Mouse (Mus musculus) E14TG2a.4 (cell line): ENCODE results near the gene Caprin1.

ENCODE experiments used
- CTCF ChIP-seq: conservative IDR thresholded peaks from 2 replicates; pipeline ENCODE4 v1.5.1; 2014; ENCODE audit warnings: low read length
- POU5F1 ChIP-seq: IDR thresholded peaks from 2 replicates; pipeline ENCODE4 v1.6.1; 2014; ENCODE audit warnings: low read length, borderline replicate concordance

DNA sequence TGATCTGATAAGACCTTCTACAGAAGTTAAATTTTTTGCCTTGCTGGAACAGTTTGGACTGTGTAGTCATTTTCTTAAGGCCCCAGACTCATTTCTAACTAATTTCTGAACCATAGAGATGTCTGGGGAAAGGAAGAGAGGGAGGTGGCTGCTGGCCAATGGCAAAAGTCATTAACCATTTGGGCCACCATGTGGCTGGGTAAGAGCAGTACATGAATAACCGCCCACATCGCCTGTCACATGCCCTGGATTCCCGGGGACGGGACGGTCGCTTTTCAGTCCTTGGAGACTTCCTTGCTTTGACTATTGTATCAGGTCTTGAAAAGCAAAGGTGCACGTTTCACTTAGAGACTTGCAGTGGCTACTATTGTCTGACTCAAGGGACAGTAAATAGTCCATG lies 25.1 kb upstream of the Caprin1 start:
- TF ChIP-seq CTCF (no peak), POU5F1 (no peak)
